Mouse (Mus musculus): ENCODE data around the gene Olfr1225. TPM values are rescaled to one million over a fixed set of nuclear protein-coding genes. Genes with fewer than 3 reads are reported as not detected.
"Not testable (repeated sequence)": the region's sequence is repeated elsewhere in the genome, so short reads cannot be mapped to it uniquely, and the experiment has no call there.

The Olfr1225 gene
- not detected for total RNA-seq (2021)
- long read RNA-seq, experiment 1: 0 reads
- long read RNA-seq, experiment 2: 0 reads

DNA sequence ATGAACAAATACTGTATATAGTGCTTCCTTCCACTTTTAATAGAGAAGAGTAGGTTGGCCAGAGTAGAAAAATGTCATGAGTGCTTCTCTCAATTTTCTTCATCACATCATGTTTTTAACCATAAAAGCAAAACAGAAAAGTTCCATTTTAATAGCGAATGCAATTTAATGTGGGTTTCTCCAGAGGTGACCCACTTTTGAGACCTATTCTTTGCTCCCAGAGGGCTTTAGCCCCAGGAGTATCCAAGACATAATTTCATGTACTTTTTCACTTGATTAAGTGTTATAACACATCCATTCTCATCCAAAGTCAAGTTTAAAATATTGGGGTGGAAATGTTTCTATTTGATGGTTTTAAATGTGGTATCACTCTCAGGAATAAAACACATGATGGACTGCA, at the start of gene Olfr1225:
Gene Olfr1225 (minus strand): TSS at position 101 of the 400 bp plus-strand sequence.
- DNase-seq (ENCODE audit: extremely low spot score in 1 of 2, low spot score in 2 of 2): no peak
- H3K27ac ChIP-seq: no peak within 1 kb of the TSS
- intact Hi-C loops (cut with DNase I): no loop called here
- no peak within 1 kb of the TSS for H3K4me3 ChIP-seq
- TF ChIP-seq CTCF (IDR thresholded peaks at IDR 0.05): no peak

DNA sequence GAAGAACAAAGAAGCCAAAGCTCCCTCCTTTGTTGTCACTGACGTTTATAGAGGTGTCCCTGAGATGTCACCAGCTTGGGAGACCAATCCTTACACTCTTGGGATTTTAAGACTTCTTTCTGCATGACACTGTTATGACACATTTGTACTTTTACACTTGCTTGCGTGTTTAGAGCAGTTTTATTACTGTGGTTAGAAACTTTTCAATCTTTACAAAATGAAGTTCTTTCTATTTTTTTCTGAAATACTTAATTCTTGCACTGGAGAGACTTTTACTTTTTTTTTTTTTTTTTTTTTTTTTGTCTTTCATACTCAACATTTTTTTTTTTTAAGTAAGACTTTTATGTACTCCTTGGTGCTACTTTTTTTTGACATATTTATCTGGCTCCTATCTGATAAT, 25.5 kb upstream of the Olfr1225 start, which contains the start of gene Olfr1226:
Gene Olfr1226 (minus strand): TSS at position 101 of the 400 bp plus-strand sequence.
- DNase-seq (ENCODE audit: extremely low spot score in 1 of 2, low spot score in 2 of 2): no peak
- Histone ChIP-seq H3K27ac (no peak within 1 kb of the TSS), H3K4me3 (no peak within 1 kb of the TSS)
- TF ChIP-seq CTCF (IDR thresholded peaks at IDR 0.05): no peak
- intact Hi-C loops (cut with DNase I): no loop called here

DNA sequence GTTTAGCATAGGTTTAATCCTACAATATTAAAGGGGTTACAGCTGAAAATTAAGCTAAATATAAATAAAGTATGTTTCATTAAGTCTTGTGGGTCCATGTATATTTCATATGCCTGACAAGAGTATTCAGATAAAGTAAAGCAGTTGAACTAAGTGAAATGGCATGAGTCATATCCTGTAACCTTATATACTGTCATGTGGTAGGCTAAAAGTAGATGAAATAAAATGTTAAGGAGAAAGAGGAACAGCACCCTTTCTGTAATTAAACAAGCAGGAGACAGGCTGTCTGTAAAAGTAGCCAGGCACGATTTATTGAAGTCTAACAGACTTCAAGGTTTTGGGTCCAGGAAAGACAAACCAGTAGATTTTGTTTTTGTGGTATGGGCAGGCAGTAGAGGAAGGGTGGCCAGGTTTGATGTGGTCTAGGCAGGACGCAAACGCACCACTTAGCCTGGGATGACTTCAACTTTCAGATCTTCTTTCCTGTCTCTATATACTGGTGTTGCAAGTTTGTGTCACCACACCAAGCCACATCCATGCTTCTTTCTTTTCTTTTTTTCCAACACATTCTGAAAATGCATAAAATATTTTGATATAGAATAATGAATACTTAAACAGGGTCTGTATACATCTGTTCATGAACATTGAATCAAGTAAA, 22.0 kb upstream of the Olfr1225 start:
- TF ChIP-seq CTCF (IDR thresholded peaks at IDR 0.05): no peak
- DNase-seq (ENCODE audit: extremely low spot score in 1 of 2, low spot score in 2 of 2): no peak
- intact Hi-C loops (cut with DNase I): no loop called here
- no peak overlapping the region for H3K27ac ChIP-seq
- no peak overlapping the region for H3K4me3 ChIP-seq

DNA sequence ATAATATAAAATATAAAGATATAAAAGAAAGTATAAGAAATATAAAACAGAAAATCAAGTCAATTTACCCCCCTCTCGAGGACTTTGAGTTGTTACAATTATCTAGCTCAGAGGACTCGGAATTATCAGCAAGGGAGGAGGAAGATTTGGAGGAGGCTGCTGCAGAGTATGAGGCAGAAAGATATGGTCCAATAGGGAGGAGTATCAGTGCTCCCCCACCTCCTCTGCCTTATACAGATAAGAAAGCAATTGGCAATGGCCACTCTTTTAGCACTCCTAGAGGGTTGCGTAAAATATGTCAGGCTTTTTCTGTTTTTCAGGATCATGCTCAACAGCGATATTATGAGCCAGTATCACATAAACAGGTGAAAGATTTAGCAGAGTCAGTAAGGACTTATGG, 9.8 kb downstream of the Olfr1225 start:
- H3K27ac ChIP-seq; intact Hi-C loops (cut with DNase I); DNase-seq (ENCODE audit: extremely low spot score in 1 of 2, low spot score in 2 of 2); H3K4me3 ChIP-seq: not testable (repeated sequence)

DNA sequence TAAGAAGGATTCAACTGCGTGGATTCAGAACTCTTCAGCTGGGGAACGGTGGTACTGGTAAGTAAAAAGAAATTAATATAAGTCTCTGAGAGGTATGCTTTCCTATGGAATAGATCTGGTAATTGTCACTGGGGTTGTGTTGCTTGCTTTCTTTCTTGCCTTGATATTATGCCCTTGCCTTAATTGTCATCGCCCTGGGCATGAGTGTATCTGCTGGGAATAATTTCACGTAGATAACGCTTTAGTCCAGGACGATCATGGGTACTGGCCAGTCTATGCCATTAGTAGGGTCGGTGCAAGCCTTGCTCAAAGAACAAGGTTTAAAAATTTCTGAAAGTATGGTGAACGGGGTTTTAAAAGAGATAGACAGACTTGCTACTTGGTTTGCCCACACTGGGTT, 10.5 kb downstream of the Olfr1225 start, which contains the start of gene Olfr1224-ps1:
Gene Olfr1224-ps1 (minus strand): TSS at position 101 of the 400 bp plus-strand sequence.
- DNase-seq (ENCODE audit: extremely low spot score in 1 of 2, low spot score in 2 of 2); H3K27ac ChIP-seq; H3K4me3 ChIP-seq; intact Hi-C loops (cut with DNase I): not testable (repeated sequence)

DNA sequence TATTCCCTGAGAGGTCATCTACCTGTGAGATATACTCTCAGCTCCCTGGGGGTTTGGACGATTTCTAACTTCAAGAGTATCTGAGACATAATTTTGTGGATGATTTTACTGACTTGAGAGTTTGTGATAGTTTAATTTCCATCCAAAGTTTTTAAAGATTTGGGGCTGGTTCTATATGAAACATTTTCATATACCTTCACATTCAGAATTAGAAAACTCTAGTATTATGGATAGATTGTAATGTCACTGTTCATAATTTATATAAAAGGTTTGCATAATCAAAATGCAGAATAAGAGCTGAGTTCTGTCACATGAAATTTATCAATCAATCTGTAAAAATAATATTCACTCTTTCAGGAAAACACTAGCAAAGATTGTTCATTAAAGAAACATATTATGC, 23.0 kb downstream of the Olfr1225 start, which contains the start of gene Olfr1223:
Gene Olfr1223 (minus strand): TSS at position 101 of the 400 bp plus-strand sequence.
- TF ChIP-seq CTCF (IDR thresholded peaks at IDR 0.05): no peak
- no peak for DNase-seq (ENCODE audit: extremely low spot score in 1 of 2, low spot score in 2 of 2)
- Histone ChIP-seq H3K4me3 (no peak within 1 kb of the TSS), H3K27ac (no peak within 1 kb of the TSS)
- intact Hi-C loops (cut with DNase I): no loop called here

DNA sequence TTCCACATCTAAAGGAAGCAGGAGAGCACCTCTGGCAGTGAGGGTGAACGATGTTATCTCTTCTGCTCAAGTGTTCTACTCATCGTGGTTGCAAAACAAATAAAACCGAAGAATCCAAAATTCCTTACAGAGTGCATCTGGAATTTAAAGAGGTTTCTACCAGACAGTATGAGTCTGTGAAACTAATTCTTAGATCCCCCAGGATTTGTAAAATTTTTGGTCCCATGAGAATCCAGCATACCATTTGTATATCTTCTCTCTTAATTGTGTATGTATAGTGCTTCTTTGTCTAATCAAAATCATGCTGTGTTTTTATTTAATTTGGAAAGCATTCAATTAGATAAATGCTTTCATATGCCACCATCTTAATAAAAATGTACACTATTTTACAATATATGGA, 41.5 kb downstream of the Olfr1225 start, which contains the start of gene Olfr1222:
Gene Olfr1222 (minus strand): TSS at position 101 of the 400 bp plus-strand sequence.
- no peak for TF ChIP-seq CTCF (IDR thresholded peaks at IDR 0.05)
- DNase-seq (ENCODE audit: extremely low spot score in 1 of 2, low spot score in 2 of 2): no peak
- intact Hi-C loops (cut with DNase I): no loop called here
- no peak within 1 kb of the TSS for H3K4me3 ChIP-seq
- H3K27ac ChIP-seq: no peak within 1 kb of the TSS

Other genes with a start within 250 kb of the Olfr1225 start
- not detected for gene Olfr1211, start 236.6 kb downstream of the Olfr1225 start, total RNA-seq (2021)
- gene Olfr1212, start 220.7 kb downstream of the Olfr1225 start, total RNA-seq (2021): not detected
- gene Gm13762, start 194.4 kb downstream of the Olfr1225 start, total RNA-seq (2021): not detected
- not detected for gene Olfr1214, start 182.0 kb downstream of the Olfr1225 start, total RNA-seq (2021)
- not detected for gene Olfr1215, start 167.7 kb downstream of the Olfr1225 start, total RNA-seq (2021)
- not detected for gene Olfr1216, start 156.3 kb downstream of the Olfr1225 start, total RNA-seq (2021)
- gene Olfr1217, start 142.6 kb downstream of the Olfr1225 start, total RNA-seq (2021): not detected
- not detected for gene Olfr1218, start 113.5 kb downstream of the Olfr1225 start, total RNA-seq (2021)
- gene Olfr1219, start 91.2 kb downstream of the Olfr1225 start, total RNA-seq (2021): not detected
- gene Olfr1220, start 67.8 kb downstream of the Olfr1225 start, total RNA-seq (2021): not detected
- gene Olfr1221, start 57.4 kb downstream of the Olfr1225 start, total RNA-seq (2021): not detected
- not detected for gene Olfr1222, start 41.6 kb downstream of the Olfr1225 start, total RNA-seq (2021)
- gene Olfr1223, start 23.1 kb downstream of the Olfr1225 start, total RNA-seq (2021): not detected
- not detected for gene Olfr1224-ps1, start 10.6 kb downstream of the Olfr1225 start, total RNA-seq (2021)
- not detected for gene Olfr1226, start 25.4 kb upstream of the Olfr1225 start, total RNA-seq (2021)
- not detected for gene Olfr1228, start 79.4 kb upstream of the Olfr1225 start, total RNA-seq (2021)
- gene Olfr1229, start 113.3 kb upstream of the Olfr1225 start, total RNA-seq (2021): not detected
- not detected for gene Olfr1230, start 122.6 kb upstream of the Olfr1225 start, total RNA-seq (2021)
- gene Olfr1231, start 132.4 kb upstream of the Olfr1225 start, total RNA-seq (2021): not detected
- gene Olfr1232, start 155.0 kb upstream of the Olfr1225 start, total RNA-seq (2021): not detected
- not detected for gene Olfr1233, start 167.7 kb upstream of the Olfr1225 start, total RNA-seq (2021)
- gene Olfr1234, start 190.2 kb upstream of the Olfr1225 start, total RNA-seq (2021): not detected
- not detected for gene Olfr1238, start 235.0 kb upstream of the Olfr1225 start, total RNA-seq (2021)
- not detected for gene Olfr1239, start 245.7 kb upstream of the Olfr1225 start, total RNA-seq (2021)